Mouse (Mus musculus): Measurements from ENCODE around the gene Fam205a2. TPM values are rescaled to one million over a fixed set of nuclear protein-coding genes. Genes with fewer than 3 reads are reported as not detected.
"Not testable (repeated sequence)": the region's sequence is repeated elsewhere in the genome, so short reads cannot be mapped to it uniquely, and the experiment has no call there.

The Fam205a2 gene
- polyA plus RNA-seq (2017; shearing (Covaris generic)) = not detected

DNA sequence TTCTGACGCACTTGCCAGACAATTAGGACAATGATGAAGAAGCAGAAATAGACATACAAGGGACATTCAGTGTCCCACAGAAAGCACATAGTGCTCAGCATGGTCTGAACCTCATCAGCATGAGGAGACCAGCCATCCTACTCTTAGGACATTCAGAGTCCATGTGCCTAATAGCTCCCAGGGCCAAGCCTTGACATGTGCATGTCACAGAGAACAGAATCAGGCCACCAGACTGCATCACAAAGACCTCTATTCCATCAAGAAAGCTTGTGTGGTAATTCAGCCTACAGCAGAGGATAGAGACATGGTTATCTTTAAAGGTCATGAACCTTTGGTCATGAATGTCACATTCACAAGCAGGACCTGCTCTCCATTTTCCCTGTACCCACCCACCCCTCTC lies at the start of gene Fam205a2:
Gene Fam205a2, minus strand, starts transcription at position 101 of the 400 bp plus-strand sequence.
- ATAC-seq = not testable (repeated sequence)

Other genes with a start within 250 kb of the Fam205a2 start
- gene Gm21953, start 233.9 kb downstream of the Fam205a2 start, polyA plus RNA-seq (2017; shearing (Covaris generic)) = not detected
- not detected for gene Fam205a3, start 209.8 kb downstream of the Fam205a2 start, polyA plus RNA-seq (2017; shearing (Covaris generic))
- not detected for gene Gm21586, start 88.8 kb downstream of the Fam205a2 start, polyA plus RNA-seq (2017; shearing (Covaris generic))
- not detected for gene Gm2163, start 61.4 kb downstream of the Fam205a2 start, polyA plus RNA-seq (2017; shearing (Covaris generic))
- gene Gm10591, start 84.0 kb upstream of the Fam205a2 start, polyA plus RNA-seq (2017; shearing (Covaris generic)) = not detected
- not detected for gene Gm2564, start 101.5 kb upstream of the Fam205a2 start, polyA plus RNA-seq (2017; shearing (Covaris generic))
- gene Ccl27b, start 127.1 kb upstream of the Fam205a2 start, polyA plus RNA-seq (2017; shearing (Covaris generic)) = not detected
- not detected for gene Il11ra2, start 133.7 kb upstream of the Fam205a2 start, polyA plus RNA-seq (2017; shearing (Covaris generic))
- gene 4930578G10Rik, start 207.4 kb upstream of the Fam205a2 start, polyA plus RNA-seq (2017; shearing (Covaris generic)) = not detected
- gene Ccl19, start 228.4 kb upstream of the Fam205a2 start, polyA plus RNA-seq (2017; shearing (Covaris generic)) = not detected
- not detected for gene Ccl21a, start 245.8 kb upstream of the Fam205a2 start, polyA plus RNA-seq (2017; shearing (Covaris generic))

All from activated CD4-positive, CD25-positive, alpha-beta regulatory T cell, adult 4 months (primary cell).